Mouse (Mus musculus): ENCODE results near the gene Stk38. TPM values are rescaled to one million over a fixed set of nuclear protein-coding genes. Genes with fewer than 3 reads are reported as not detected.

Gene Stk38
- polyA plus RNA-seq, 1 experiment from 2014 or later, result 102 TPM

- H3K27me3 ChIP-seq (ENCODE audit: control insufficient read depth, insufficient read depth, low read length), result no peaks in the 10 kb centered on the region
- WGBS, result 77% methylated on average over 19 of the region's 19 CpGs
Measured at GRCm38 (mm10) chr17:28934120-28934916, 73.5 kb downstream of the Stk38 start.

GRCm38 (mm10) chr17:28932274-28932673 is 75.5 kb downstream of the Stk38 start:
- Histone ChIP-seq H3K27me3 (ENCODE audit: control insufficient read depth, insufficient read depth, low read length) (no peaks in the 10 kb centered on the region), H3K9me3 (ENCODE audit: control insufficient read depth, low read length) (no peaks in the 10 kb centered on the region), H3K27ac (replicated peaks; ENCODE audit: low read depth, low read length) (no peak overlapping the region), H3K36me3 (ENCODE audit: control insufficient read depth, insufficient read depth, low read length) (no peaks in the 10 kb centered on the region), H3K9ac (replicated peaks; ENCODE audit: low read length) (no peak overlapping the region), H3K4me1 (ENCODE audit: control insufficient read depth, insufficient read depth, low read length) (peaks cover 9% of the 10 kb centered on the region; the same call in 1 of the 2 replicates), H3K4me2 (ENCODE audit: low read length) (no peak overlapping the region), H3K4me3 (replicated peaks; ENCODE audit: low read depth, low read length) (no peak overlapping the region)
- 80% methylated on average over 4 of the region's 4 CpGs for WGBS
- no peak for ATAC-seq (ENCODE audit: low FRiP score, low TSS enrichment)
- DNase-seq, result no peak

More at GRCm38 (mm10) chr17:28934120-28934916, 73.5 kb downstream of the Stk38 start:
- Histone ChIP-seq H3K36me3 (ENCODE audit: control insufficient read depth, insufficient read depth, low read length) (no peaks in the 10 kb centered on the region), H3K4me3 (replicated peaks; ENCODE audit: low read depth, low read length) (no peak overlapping the region), H3K9me3 (ENCODE audit: control insufficient read depth, low read length) (no peaks in the 10 kb centered on the region), H3K4me1 (ENCODE audit: control insufficient read depth, insufficient read depth, low read length) (peaks cover 9% of the 10 kb centered on the region; the same call in 1 of the 2 replicates), H3K9ac (replicated peaks; ENCODE audit: low read length) (no peak overlapping the region), H3K4me2 (ENCODE audit: low read length) (no peak overlapping the region), H3K27ac (replicated peaks; ENCODE audit: low read depth, low read length) (no peak overlapping the region)
- DNase-seq (no peak), ATAC-seq (ENCODE audit: low FRiP score, low TSS enrichment) (no peak)

GRCm38 (mm10) chr17:28931436-28932211 is 76.2 kb downstream of the Stk38 start:
- Histone ChIP-seq H3K36me3 (ENCODE audit: control insufficient read depth, insufficient read depth, low read length) (no peaks in the 10 kb centered on the region), H3K9ac (replicated peaks; ENCODE audit: low read length) (no peak overlapping the region), H3K27ac (replicated peaks; ENCODE audit: low read depth, low read length) (no peak overlapping the region), H3K4me2 (ENCODE audit: low read length) (no peak overlapping the region), H3K27me3 (ENCODE audit: control insufficient read depth, insufficient read depth, low read length) (no peaks in the 10 kb centered on the region), H3K4me3 (replicated peaks; ENCODE audit: low read depth, low read length) (no peak overlapping the region), H3K9me3 (ENCODE audit: control insufficient read depth, low read length) (no peaks in the 10 kb centered on the region), H3K4me1 (ENCODE audit: control insufficient read depth, insufficient read depth, low read length) (peaks cover 9% of the 10 kb centered on the region; the same call in 1 of the 2 replicates)
- ATAC-seq (ENCODE audit: low FRiP score, low TSS enrichment) (no peak), DNase-seq (no peak)
- 92% methylated on average over 18 of the region's 18 CpGs for WGBS

DNA sequence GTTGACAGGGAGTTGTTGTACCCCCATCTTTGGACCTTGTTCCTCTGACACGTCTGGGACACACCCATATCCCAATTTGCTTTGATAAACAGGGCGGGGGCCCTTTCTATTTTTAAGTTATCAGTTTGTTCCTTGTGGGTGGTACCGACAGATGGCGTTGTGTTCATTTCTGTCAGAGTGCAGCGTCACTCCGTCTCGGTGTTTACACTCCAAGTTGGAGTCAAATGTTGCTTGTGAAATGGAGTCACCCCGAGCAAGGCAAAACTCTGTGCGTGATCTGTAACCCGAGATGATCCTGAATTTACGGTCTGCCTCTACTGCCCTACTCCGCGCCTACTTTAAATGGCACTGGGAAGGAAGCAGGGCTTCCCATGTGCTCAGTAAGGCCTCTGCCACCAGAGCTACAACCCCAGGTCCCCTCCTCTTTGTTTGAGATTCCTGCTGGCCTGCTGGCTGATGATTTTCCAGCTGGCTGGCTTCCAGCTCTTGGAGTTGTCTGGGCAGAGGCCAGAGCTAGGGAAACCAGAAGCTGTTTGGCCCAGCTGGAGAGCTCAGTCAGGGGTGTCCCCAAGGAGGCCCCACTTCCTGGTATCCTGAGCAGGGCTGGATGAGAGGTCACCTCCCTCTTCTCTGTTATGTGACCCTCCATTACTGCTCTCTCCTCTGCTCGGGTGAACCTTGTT is 77.3 kb downstream of the Stk38 start:
- Histone ChIP-seq H3K9ac (replicated peaks; ENCODE audit: low read length) (no peak overlapping the region), H3K27me3 (ENCODE audit: control insufficient read depth, insufficient read depth, low read length) (no peaks in the 10 kb centered on the region), H3K27ac (replicated peaks; ENCODE audit: low read depth, low read length) (peak overlapping the region; percentile 49), H3K4me3 (replicated peaks; ENCODE audit: low read depth, low read length) (no peak overlapping the region), H3K36me3 (ENCODE audit: control insufficient read depth, insufficient read depth, low read length) (no peaks in the 10 kb centered on the region), H3K4me2 (ENCODE audit: low read length) (no peak overlapping the region), H3K9me3 (ENCODE audit: control insufficient read depth, low read length) (no peaks in the 10 kb centered on the region), H3K4me1 (ENCODE audit: control insufficient read depth, insufficient read depth, low read length) (peaks cover 9% of the 10 kb centered on the region; the same call in 1 of the 2 replicates)
- ATAC-seq (ENCODE audit: low FRiP score, low TSS enrichment) (peak; percentile 66; the same call in 1 of the 2 replicates), DNase-seq (peak; percentile 81)
- WGBS, result 30% methylated on average over 14 of the region's 14 CpGs

DNA sequence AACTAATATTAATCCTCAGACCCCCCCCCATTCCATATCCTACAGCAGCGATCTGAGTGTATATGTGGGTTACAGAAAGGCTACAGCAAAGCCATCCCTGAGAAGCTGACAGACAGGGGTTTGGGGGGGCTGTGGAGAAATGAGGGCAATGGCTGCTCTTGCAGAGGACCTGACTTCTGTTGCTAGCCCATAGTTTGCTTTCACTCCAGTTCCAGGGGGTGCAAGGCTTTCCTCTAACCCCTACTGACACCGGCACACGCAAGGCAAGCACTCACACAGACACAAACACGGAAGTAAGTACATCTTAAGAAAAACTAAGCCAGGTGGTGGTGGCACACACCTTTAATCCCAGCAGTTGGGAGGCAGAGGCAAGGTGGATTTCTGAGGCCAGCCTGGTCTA is 78.4 kb downstream of the Stk38 start:
- H3K36me3 ChIP-seq (ENCODE audit: control insufficient read depth, insufficient read depth, low read length), result no peaks in the 10 kb centered on the region
- no peak overlapping the region for H3K4me3 ChIP-seq (replicated peaks; ENCODE audit: low read depth, low read length)
- ATAC-seq (ENCODE audit: low FRiP score, low TSS enrichment), result no peak
- no peaks in the 10 kb centered on the region for H3K9me3 ChIP-seq (ENCODE audit: control insufficient read depth, low read length)
- DNase-seq, result no peak
- H3K4me1 ChIP-seq (ENCODE audit: control insufficient read depth, insufficient read depth, low read length), result peaks cover 9% of the 10 kb centered on the region; the same call in 1 of the 2 replicates
- H3K4me2 ChIP-seq (ENCODE audit: low read length), result no peak overlapping the region
- 95% methylated on average over 4 of the region's 4 CpGs for WGBS
- H3K9ac ChIP-seq (replicated peaks; ENCODE audit: low read length), result no peak overlapping the region
- H3K27ac ChIP-seq (replicated peaks; ENCODE audit: low read depth, low read length), result no peak overlapping the region
- no peaks in the 10 kb centered on the region for H3K27me3 ChIP-seq (ENCODE audit: control insufficient read depth, insufficient read depth, low read length)

GRCm38 (mm10) chr17:28928004-28928403 is 79.8 kb downstream of the Stk38 start:
- Histone ChIP-seq H3K4me1 (ENCODE audit: control insufficient read depth, insufficient read depth, low read length) (peaks cover 9% of the 10 kb centered on the region; the same call in 1 of the 2 replicates), H3K9ac (replicated peaks; ENCODE audit: low read length) (no peak overlapping the region), H3K9me3 (ENCODE audit: control insufficient read depth, low read length) (no peaks in the 10 kb centered on the region), H3K27me3 (ENCODE audit: control insufficient read depth, insufficient read depth, low read length) (no peaks in the 10 kb centered on the region), H3K36me3 (ENCODE audit: control insufficient read depth, insufficient read depth, low read length) (no peaks in the 10 kb centered on the region), H3K27ac (replicated peaks; ENCODE audit: low read depth, low read length) (no peak overlapping the region), H3K4me2 (ENCODE audit: low read length) (no peak overlapping the region), H3K4me3 (replicated peaks; ENCODE audit: low read depth, low read length) (no peak overlapping the region)
- no peak for ATAC-seq (ENCODE audit: low FRiP score, low TSS enrichment)
- WGBS, result 84% methylated on average over 9 of the region's 9 CpGs
- no peak for DNase-seq

GRCm38 (mm10) chr17:28926866-28927635 is 80.7 kb downstream of the Stk38 start:
- WGBS, result 49% methylated on average over 15 of the region's 15 CpGs
- Histone ChIP-seq H3K9ac (replicated peaks; ENCODE audit: low read length) (no peak overlapping the region), H3K4me1 (ENCODE audit: control insufficient read depth, insufficient read depth, low read length) (peaks cover 9% of the 10 kb centered on the region; the same call in 1 of the 2 replicates), H3K36me3 (ENCODE audit: control insufficient read depth, insufficient read depth, low read length) (no peaks in the 10 kb centered on the region), H3K27ac (replicated peaks; ENCODE audit: low read depth, low read length) (no peak overlapping the region), H3K4me2 (ENCODE audit: low read length) (no peak overlapping the region), H3K9me3 (ENCODE audit: control insufficient read depth, low read length) (no peaks in the 10 kb centered on the region), H3K4me3 (replicated peaks; ENCODE audit: low read depth, low read length) (no peak overlapping the region), H3K27me3 (ENCODE audit: control insufficient read depth, insufficient read depth, low read length) (no peaks in the 10 kb centered on the region)
- ATAC-seq (ENCODE audit: low FRiP score, low TSS enrichment) (no peak), DNase-seq (peak; percentile 69)

DNA sequence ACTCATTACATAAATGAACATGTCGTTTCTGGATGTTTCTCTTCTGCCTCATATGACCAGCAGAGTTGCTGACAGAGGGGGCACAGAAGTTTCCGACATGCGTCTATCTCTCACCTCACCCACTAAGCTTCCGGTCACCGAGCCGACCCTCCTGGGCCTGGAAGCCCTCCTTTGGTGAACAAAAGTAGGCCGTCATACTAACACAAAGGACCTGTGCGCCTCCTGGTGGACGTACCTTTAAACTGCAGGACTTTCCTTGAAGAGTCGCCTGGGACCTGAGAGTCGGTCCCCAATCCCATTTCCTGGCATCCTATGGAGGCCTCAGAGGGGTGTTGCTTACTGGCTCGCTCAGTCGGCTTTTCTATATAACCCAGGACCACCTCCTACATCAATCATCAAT is 81.4 kb downstream of the Stk38 start:
- DNase-seq, result peak; percentile 91
- no peak overlapping the region for H3K4me2 ChIP-seq (ENCODE audit: low read length)
- no peak overlapping the region for H3K4me3 ChIP-seq (replicated peaks; ENCODE audit: low read depth, low read length)
- no peaks in the 10 kb centered on the region for H3K9me3 ChIP-seq (ENCODE audit: control insufficient read depth, low read length)
- 17% methylated on average over 13 of the region's 13 CpGs for WGBS
- H3K9ac ChIP-seq (replicated peaks; ENCODE audit: low read length), result no peak overlapping the region
- peaks cover 9% of the 10 kb centered on the region; the same call in 1 of the 2 replicates for H3K4me1 ChIP-seq (ENCODE audit: control insufficient read depth, insufficient read depth, low read length)
- H3K27ac ChIP-seq (replicated peaks; ENCODE audit: low read depth, low read length), result no peak overlapping the region
- no peaks in the 10 kb centered on the region for H3K27me3 ChIP-seq (ENCODE audit: control insufficient read depth, insufficient read depth, low read length)
- ATAC-seq (ENCODE audit: low FRiP score, low TSS enrichment), result no peak
- no peaks in the 10 kb centered on the region for H3K36me3 ChIP-seq (ENCODE audit: control insufficient read depth, insufficient read depth, low read length)
